Mouse (Mus musculus) hindbrain, embryonic 15.5 days (tissue): ENCODE measurements around the gene Fcer1g. TPM values are rescaled to one million over a fixed set of nuclear protein-coding genes. Genes with fewer than 3 reads are reported as not detected.
"Not testable (repeated sequence)": the region's sequence is repeated elsewhere in the genome, so short reads cannot be mapped to it uniquely, and the experiment has no call there.

Experiments
- ATAC-seq: fragments of 200-750 bp; cut with Nextera tagmentation; 2 replicates; pipeline ENCODE4 v1.8.0; 2017; ENCODE audit warnings: low read depth, moderate number of reproducible peaks, moderate TSS enrichment; ENCODE audit not compliant: low FRiP score
- H3K27ac ChIP-seq: fragments of 300-500 bp; sonication (generic); replicated peaks from 2 replicates; pipeline ENCODE4 v1.5.1; 2015; ENCODE audit warnings: mild to moderate bottlenecking, inconsistent platforms
- H3K27me3 ChIP-seq: fragments of 300-500 bp; sonication (generic); 2 replicates; pipeline ENCODE4 v1.6.1; 2015; ENCODE audit warnings: control low read depth, inconsistent platforms
- H3K36me3 ChIP-seq: fragments of 300-500 bp; sonication (generic); 2 replicates; pipeline ENCODE4 v1.6.1; 2015; ENCODE audit warnings: control low read depth, inconsistent platforms
- H3K4me1 ChIP-seq: fragments of 300-500 bp; sonication (generic); replicated peaks from 2 replicates; pipeline ENCODE4 v1.6.1; 2015; ENCODE audit warnings: control low read depth, inconsistent platforms
- H3K4me2 ChIP-seq: fragments of 300-500 bp; sonication (generic); 2 replicates; pipeline ENCODE4 v1.6.1; 2015; ENCODE audit warnings: moderate library complexity, mild to moderate bottlenecking, inconsistent platforms
- H3K4me3 ChIP-seq: fragments of 300-500 bp; sonication (generic); 2 replicates; pipeline ENCODE4 v1.5.1; 2015; ENCODE audit warnings: mild to moderate bottlenecking, inconsistent platforms
- H3K9ac ChIP-seq: fragments of 300-500 bp; sonication (generic); 2 replicates; pipeline ENCODE4 v1.6.1; 2015; ENCODE audit warnings: inconsistent platforms
- H3K9me3 ChIP-seq: fragments of 300-500 bp; sonication (generic); 2 replicates; pipeline ENCODE4 v1.6.1; 2016; ENCODE audit warnings: control low read depth, inconsistent platforms
- WGBS: fragments of 180-500 bp; shearing (Covaris S2); methylation state at CpG from one replicate; pipeline ENCODE4 v1.1.7; 2015; 5-methylcytosine and 5-hydroxymethylcytosine counted together
- polyA plus RNA-seq: library from polyadenylated mRNA; unstranded; fragments of >200 nt; fragmentation: Nextera tagmentation; extraction: Ambion mirVana; gene quantifications from 2 replicates; pipeline ENCODE4 v1.2.1, GENCODE M21; 2015

Fcer1g gene
- polyA plus RNA-seq, 1 experiment from 2014 or later, result 24.9 TPM

DNA sequence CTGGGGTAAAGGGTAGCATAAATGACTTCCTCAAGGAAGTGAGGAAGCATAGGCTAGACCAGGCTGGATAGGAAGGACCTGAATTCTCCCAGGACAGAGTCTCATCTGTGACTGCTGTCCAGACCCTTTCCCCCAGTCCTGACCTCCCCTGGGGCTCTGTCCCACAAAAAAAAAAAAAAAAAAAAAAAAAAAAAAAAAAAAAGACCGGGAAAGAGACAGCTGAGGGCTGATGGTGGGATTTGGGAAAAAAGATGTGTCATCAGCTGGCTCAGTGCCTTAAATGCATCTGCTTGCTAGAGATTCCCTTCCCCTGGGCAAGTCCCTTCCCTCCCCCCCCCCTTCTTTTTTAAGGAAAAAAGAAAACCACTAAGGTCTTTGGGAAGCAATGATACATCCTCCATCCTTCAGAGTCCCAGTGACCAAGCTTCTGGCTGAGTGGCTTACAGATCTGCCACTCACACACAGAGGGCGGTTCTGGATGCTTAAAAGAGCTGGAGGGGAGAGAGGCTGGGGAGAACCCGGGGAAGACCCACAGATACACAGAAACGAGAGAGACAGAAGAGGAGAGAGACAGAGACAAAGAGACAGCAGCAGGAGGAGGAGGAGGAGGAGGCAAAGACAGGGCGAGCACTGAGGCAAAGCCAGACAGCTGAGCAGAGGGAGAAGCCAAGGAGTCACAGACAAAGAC lies 15.9 kb upstream of the Fcer1g start, which contains the start of gene Adamts4:
TSS of gene Adamts4 (plus strand) at position 509 of the 688 bp plus-strand sequence.
- H3K36me3 ChIP-seq, result 0 out of 2 replicates have a peak, but pooled peaks cover 5% of the 10 kb centered on the region
- H3K9ac ChIP-seq, result peak within 1 kb of the TSS; percentile 16; the same call in 1 of the 2 replicates
- H3K9me3 ChIP-seq, result no peaks in the 10 kb centered on the region
- no peak for ATAC-seq
- 9% methylated on average over 5 of the region's 5 CpGs for WGBS
- peak within 1 kb of the TSS; percentile 50 for H3K4me2 ChIP-seq
- peak within 1 kb of the TSS; percentile 28 for H3K4me3 ChIP-seq
- H3K27ac ChIP-seq, result peak within 1 kb of the TSS; percentile 72
- H3K4me1 ChIP-seq, result peaks cover 48% of the 10 kb centered on the region
- H3K27me3 ChIP-seq, result no peaks in the 10 kb centered on the region

- no peak overlapping the region for H3K4me2 ChIP-seq
- H3K27ac ChIP-seq, result peak overlapping the region; percentile 16; the same call in 1 of the 2 replicates
- H3K9ac ChIP-seq, result no peak overlapping the region
- ATAC-seq, result no peak
- H3K9me3 ChIP-seq, result no peaks in the 10 kb centered on the region
- 44% methylated on average over 3 of the region's 3 CpGs for WGBS
- no peak overlapping the region for H3K4me3 ChIP-seq
- no peaks in the 10 kb centered on the region for H3K27me3 ChIP-seq
- H3K36me3 ChIP-seq, result peaks cover 15% of the 10 kb centered on the region; the same call in 1 of the 2 replicates
- peaks cover 53% of the 10 kb centered on the region for H3K4me1 ChIP-seq
Measured at GRCm38 (mm10) chr1:171248386-171249226, 14.4 kb upstream of the Fcer1g start.

GRCm38 (mm10) chr1:171247916-171248315 lies 13.8 kb upstream of the Fcer1g start:
- 25% methylated on average over 4 of the region's 4 CpGs for WGBS
- H3K27ac ChIP-seq, result peak overlapping the region; percentile 55
- H3K4me3 ChIP-seq, result no peak overlapping the region
- peak overlapping the region; percentile 53 for H3K4me2 ChIP-seq
- ATAC-seq, result no peak
- H3K27me3 ChIP-seq, result no peaks in the 10 kb centered on the region
- H3K36me3 ChIP-seq, result peaks cover 17% of the 10 kb centered on the region; the same call in 1 of the 2 replicates
- H3K9me3 ChIP-seq, result no peaks in the 10 kb centered on the region
- H3K9ac ChIP-seq, result no peak overlapping the region
- peaks cover 53% of the 10 kb centered on the region for H3K4me1 ChIP-seq

DNA sequence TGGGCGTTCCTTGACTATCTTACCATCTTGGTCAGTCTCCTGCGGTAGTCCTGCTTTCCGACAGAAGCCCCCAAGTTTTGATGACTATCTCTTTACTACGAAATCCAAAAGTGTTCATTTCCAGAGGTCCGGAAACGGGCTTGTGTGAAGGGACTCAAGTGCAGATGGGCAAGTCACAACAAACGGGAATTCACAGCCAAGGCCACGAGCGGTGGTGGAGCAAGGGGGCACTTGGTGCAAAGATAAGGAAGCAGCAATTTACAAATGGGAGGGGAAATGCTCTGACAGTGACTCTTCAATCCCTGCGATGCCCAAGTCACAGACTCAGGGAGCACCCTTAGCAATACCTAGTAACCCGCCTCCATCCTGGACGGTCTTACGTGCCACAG lies 13.3 kb upstream of the Fcer1g start:
- Histone ChIP-seq H3K4me1 (peaks cover 48% of the 10 kb centered on the region), H3K27ac (peak overlapping the region; percentile 55), H3K9ac (peak overlapping the region; percentile 4), H3K36me3 (peaks cover 21% of the 10 kb centered on the region), H3K27me3 (no peaks in the 10 kb centered on the region), H3K9me3 (no peaks in the 10 kb centered on the region), H3K4me3 (peak overlapping the region; percentile 83), H3K4me2 (peak overlapping the region; percentile 53)
- WGBS, result 14% methylated on average over 13 of the region's 13 CpGs
- no peak for ATAC-seq

GRCm38 (mm10) chr1:171246709-171247452 lies 12.7 kb upstream of the Fcer1g start:
- Histone ChIP-seq H3K9ac (peak overlapping the region; percentile 95), H3K9me3 (no peaks in the 10 kb centered on the region), H3K4me2 (peak overlapping the region; percentile 82), H3K27ac (peak overlapping the region; percentile 83), H3K27me3 (no peaks in the 10 kb centered on the region), H3K36me3 (peaks cover 26% of the 10 kb centered on the region), H3K4me1 (peaks cover 44% of the 10 kb centered on the region), H3K4me3 (peak overlapping the region; percentile 83)
- peak; percentile 94 for ATAC-seq
- under 1% methylated on average over 41 of the region's 41 CpGs for WGBS

GRCm38 (mm10) chr1:171245353-171245752 lies 11.2 kb upstream of the Fcer1g start:
- Histone ChIP-seq H3K9me3 (no peaks in the 10 kb centered on the region), H3K4me2 (no peak overlapping the region), H3K9ac (no peak overlapping the region), H3K4me3 (peak overlapping the region; percentile 83; the same call in 1 of the 2 replicates), H3K4me1 (peaks cover 29% of the 10 kb centered on the region), H3K36me3 (peaks cover 37% of the 10 kb centered on the region), H3K27me3 (no peaks in the 10 kb centered on the region), H3K27ac (no peak overlapping the region)
- WGBS, result 95% methylated on average over 8 of the region's 8 CpGs
- ATAC-seq, result no peak

DNA sequence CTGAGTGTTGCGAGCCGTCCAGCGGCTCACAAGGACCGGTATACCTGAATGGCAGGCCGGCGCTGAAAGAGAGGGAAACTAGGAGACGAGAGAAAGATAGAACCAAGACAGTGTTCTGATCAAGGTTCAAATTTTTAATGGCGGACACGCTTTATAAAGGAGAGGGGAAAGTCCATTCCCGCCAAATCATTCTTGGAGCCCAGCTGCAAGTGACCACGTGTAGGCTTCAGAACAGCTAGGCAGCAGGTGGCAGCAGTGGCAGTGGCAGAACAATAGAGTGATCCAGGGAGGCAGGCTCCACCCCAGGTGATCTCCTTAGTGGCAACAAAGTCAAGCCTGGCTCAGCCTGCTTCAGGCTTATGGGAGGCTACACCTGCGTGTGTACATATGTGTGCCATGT lies 7.8 kb upstream of the Fcer1g start:
- not testable (repeated sequence) for H3K4me3 ChIP-seq, H3K9me3 ChIP-seq, H3K27ac ChIP-seq, H3K9ac ChIP-seq, H3K4me2 ChIP-seq, ATAC-seq, H3K27me3 ChIP-seq
- peaks cover 17% of the 10 kb centered on the region for H3K4me1 ChIP-seq
- H3K36me3 ChIP-seq, result peaks cover 70% of the 10 kb centered on the region
- WGBS, result 84% methylated on average over 12 of the region's 12 CpGs

- no peak overlapping the region for H3K4me3 ChIP-seq
- peaks cover 79% of the 10 kb centered on the region for H3K36me3 ChIP-seq
- H3K9ac ChIP-seq, result no peak overlapping the region
- H3K4me2 ChIP-seq, result no peak overlapping the region
- ATAC-seq, result no peak
- no peaks in the 10 kb centered on the region for H3K27me3 ChIP-seq
- H3K9me3 ChIP-seq, result no peaks in the 10 kb centered on the region
- H3K4me1 ChIP-seq, result peaks cover 12% of the 10 kb centered on the region
- 95% methylated on average over 10 of the region's 10 CpGs for WGBS
- H3K27ac ChIP-seq, result no peak overlapping the region
Measured at GRCm38 (mm10) chr1:171240911-171241310, 6.7 kb upstream of the Fcer1g start.

- Histone ChIP-seq H3K4me3 (no peak overlapping the region), H3K36me3 (peaks cover 82% of the 10 kb centered on the region), H3K27me3 (no peaks in the 10 kb centered on the region), H3K4me1 (0 out of 2 replicates have a peak, but pooled peaks cover 6% of the 10 kb centered on the region), H3K9ac (no peak overlapping the region), H3K9me3 (no peaks in the 10 kb centered on the region), H3K4me2 (no peak overlapping the region), H3K27ac (no peak overlapping the region)
- no peak for ATAC-seq
- 79% methylated on average over 15 of the region's 15 CpGs for WGBS
Measured at GRCm38 (mm10) chr1:171239992-171240744, 6.0 kb upstream of the Fcer1g start.

- Histone ChIP-seq H3K9me3 (no peaks in the 10 kb centered on the region), H3K4me1 (no peaks in the 10 kb centered on the region), H3K4me3 (no peak overlapping the region), H3K27me3 (no peaks in the 10 kb centered on the region), H3K27ac (no peak overlapping the region), H3K9ac (no peak overlapping the region), H3K36me3 (peaks cover 83% of the 10 kb centered on the region), H3K4me2 (no peak overlapping the region)
- WGBS, result 76% methylated on average over 14 of the region's 14 CpGs
- ATAC-seq, result no peak
Measured at GRCm38 (mm10) chr1:171238463-171238862, 4.3 kb upstream of the Fcer1g start.

DNA sequence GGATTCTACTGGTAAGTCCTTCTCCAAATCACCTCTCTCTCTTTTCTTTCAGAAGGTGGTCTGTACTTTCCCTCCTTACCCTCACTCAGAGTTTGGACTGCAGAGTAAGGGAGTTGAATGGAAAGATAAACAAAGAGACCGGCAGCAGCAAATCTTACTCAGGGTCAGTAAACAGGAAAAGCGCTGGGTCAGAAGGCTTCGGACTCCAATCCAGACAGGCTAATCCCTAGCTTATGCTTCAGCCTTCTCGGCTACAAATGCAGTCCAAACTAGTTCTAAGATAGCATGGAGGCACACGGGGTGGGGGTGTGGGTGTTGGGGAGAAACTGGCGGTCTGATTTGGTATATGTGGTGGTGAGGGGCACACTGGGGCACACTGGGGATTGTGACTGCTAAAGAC lies 3.3 kb upstream of the Fcer1g start:
- Histone ChIP-seq H3K27ac (no peak overlapping the region), H3K4me1 (no peaks in the 10 kb centered on the region), H3K4me3 (no peak overlapping the region), H3K9me3 (no peaks in the 10 kb centered on the region), H3K36me3 (peaks cover 79% of the 10 kb centered on the region), H3K27me3 (no peaks in the 10 kb centered on the region), H3K9ac (no peak overlapping the region), H3K4me2 (no peak overlapping the region)
- WGBS, result 90% methylated on average over 6 of the region's 6 CpGs
- no peak for ATAC-seq
